Mouse (Mus musculus): ENCODE results near the gene Mab21l3. TPM values are rescaled to one million over a fixed set of nuclear protein-coding genes. Genes with fewer than 3 reads are reported as not detected.

The Mab21l3 gene
- polyA plus RNA-seq, 1 experiment from 2014 or later: 0.12 TPM

DNA sequence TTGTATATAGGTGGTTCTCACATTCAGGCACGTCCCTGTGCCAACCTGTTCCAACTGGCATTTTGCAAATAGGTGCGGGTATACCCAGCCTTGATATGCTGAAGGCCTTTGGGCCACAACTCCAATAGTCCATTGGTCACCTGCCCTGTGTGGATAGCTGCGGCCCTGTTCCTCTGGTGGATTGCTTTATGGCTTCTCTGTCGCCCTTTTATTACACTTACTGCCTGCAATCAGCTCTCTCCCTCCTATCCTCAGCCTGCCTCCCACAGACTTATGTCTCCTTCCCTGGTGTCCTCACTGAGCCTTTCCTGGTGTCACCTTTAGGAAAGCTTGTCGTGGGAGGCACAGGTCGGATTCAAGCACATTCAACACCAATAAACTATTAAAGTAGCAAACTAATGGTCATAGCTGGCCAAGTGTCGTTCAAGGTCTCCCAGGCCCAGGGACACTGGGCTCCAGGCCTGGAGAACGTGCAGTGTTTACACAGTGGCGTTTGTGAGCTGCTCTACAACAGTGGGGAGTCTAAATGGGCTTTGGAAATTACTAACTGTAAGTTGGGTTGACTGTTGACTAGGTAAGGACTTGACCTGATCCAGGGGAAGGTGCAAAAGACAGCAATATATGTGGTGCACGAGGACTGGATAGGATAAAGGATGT is 63.9 kb downstream of the Mab21l3 start:
- Histone ChIP-seq H3K4me3 (replicated peaks; ENCODE audit: low read length) (no peak overlapping the region), H3K4me2 (replicated peaks) (no peak overlapping the region), H3K27me3 (ENCODE audit: control insufficient read depth, insufficient read depth, low read length) (no peaks in the 10 kb centered on the region), H3K9ac (no peak overlapping the region), H3K4me1 (replicated peaks; ENCODE audit: control insufficient read depth, insufficient read depth, low read length) (0 out of 2 replicates have a peak, but pooled peaks cover 6% of the 10 kb centered on the region), H3K36me3 (replicated peaks; ENCODE audit: control insufficient read depth, insufficient read depth) (no peaks in the 10 kb centered on the region), H3K27ac (no peak overlapping the region), H3K9me3 (ENCODE audit: control insufficient read depth, low read length) (no peaks in the 10 kb centered on the region)
- ATAC-seq (ENCODE audit: low FRiP score): no peak
- 88% methylated on average over 10 of the region's 10 CpGs for WGBS
- DNase-seq (ENCODE audit: low spot score): no peak

DNA sequence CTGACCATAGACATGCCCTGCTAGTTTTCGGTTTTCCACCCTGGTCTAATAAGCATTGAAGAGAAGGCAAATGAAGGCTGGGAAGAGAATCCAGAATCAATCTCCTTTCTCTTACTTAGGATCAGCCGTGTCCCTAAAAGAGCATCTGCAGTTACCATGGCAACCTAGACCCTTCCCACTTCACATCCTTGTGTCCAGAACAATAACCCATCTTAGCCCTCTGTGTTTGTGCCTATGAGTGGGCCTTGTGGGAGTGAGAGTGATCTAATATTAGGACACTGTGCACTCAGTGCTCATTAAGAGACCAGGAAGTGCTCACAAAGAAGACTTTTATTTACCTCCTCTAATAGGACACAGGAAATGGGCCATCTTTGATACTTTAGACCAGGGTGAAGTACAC is 65.0 kb downstream of the Mab21l3 start:
- Histone ChIP-seq H3K4me2 (replicated peaks) (no peak overlapping the region), H3K4me1 (replicated peaks; ENCODE audit: control insufficient read depth, insufficient read depth, low read length) (0 out of 2 replicates have a peak, but pooled peaks cover 6% of the 10 kb centered on the region), H3K27me3 (ENCODE audit: control insufficient read depth, insufficient read depth, low read length) (no peaks in the 10 kb centered on the region), H3K36me3 (replicated peaks; ENCODE audit: control insufficient read depth, insufficient read depth) (no peaks in the 10 kb centered on the region), H3K4me3 (replicated peaks; ENCODE audit: low read length) (no peak overlapping the region), H3K9ac (no peak overlapping the region), H3K9me3 (ENCODE audit: control insufficient read depth, low read length) (no peaks in the 10 kb centered on the region), H3K27ac (no peak overlapping the region)
- WGBS: 32% methylated on average over 2 of the region's 2 CpGs
- no peak for DNase-seq (ENCODE audit: low spot score)
- ATAC-seq (ENCODE audit: low FRiP score): no peak

DNA sequence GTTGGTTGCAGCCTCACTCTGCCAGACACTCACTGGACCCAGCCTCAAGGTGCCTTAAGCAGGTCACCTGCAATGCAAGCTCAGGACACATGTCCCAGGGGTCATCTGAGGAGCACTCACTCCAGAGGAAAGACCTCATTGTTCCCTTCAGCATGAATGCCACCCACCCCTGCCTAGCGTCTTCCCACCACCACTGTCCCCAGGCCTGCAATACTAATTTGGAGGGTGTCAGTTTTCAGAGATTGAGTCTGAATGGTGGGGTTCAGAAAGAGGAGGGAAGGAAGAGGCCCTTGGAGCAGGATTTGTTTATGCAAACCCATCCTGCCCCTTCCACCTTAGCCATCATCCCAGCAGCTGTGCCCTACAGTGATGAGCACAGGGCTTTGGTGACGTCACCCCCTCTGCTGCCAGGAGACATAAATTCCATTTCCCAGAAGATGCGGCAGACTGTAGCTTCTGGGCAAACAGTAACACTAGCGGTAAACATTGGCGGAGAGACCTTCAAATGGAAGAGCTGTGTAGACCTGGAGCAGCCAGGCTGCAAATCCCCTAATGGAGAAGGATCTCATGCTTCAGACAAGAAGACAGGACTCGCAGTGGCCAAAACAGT is 67.8 kb downstream of the Mab21l3 start:
- ATAC-seq (ENCODE audit: low FRiP score) (0 out of 2 replicates have a peak, but pooled peaks have one; percentile 49), DNase-seq (ENCODE audit: low spot score) (no peak)
- 46% methylated on average over 6 of the region's 6 CpGs for WGBS

DNA sequence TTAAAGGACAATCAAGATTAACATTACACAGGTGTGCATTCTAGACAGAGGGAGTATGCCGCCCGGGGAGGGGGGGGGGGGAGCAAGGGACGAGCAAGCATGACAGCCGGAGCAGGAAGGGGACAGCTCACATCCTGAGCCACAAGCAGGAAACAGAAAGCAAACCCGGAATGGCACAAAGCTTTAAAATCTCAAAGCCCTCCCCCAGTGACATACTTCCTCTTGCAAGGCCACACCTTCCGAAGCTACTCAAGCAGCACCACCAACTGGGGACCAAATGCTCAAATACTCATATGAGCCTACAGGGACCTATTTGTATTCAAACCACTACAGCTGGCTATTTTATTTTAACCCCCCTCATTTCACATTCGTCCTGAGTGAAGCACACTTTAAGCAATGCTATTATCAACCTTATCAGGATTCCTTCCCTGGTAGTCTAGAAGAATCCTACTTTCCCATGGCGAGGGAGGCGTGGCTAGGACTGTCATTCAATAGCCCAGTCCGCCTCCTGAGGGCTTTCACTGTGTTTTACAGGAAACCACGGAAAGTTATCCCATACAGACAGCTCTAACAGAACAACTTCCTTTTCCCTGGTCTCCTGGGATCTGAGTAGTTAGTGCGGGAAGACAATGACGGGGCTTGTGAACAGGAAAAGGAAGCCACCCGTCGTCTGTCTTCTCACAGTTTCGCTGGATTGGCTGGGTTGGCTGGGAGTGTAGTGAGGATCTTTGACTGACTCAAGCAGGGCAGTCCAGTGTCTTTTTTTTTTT is 69.7 kb downstream of the Mab21l3 start:
- 61% methylated on average over 16 of the region's 16 CpGs for WGBS
- Histone ChIP-seq H3K9me3 (ENCODE audit: control insufficient read depth, low read length) (no peaks in the 10 kb centered on the region), H3K27ac (no peak overlapping the region), H3K4me1 (replicated peaks; ENCODE audit: control insufficient read depth, insufficient read depth, low read length) (0 out of 2 replicates have a peak, but pooled peaks cover 6% of the 10 kb centered on the region), H3K4me2 (replicated peaks) (no peak overlapping the region), H3K36me3 (replicated peaks; ENCODE audit: control insufficient read depth, insufficient read depth) (no peaks in the 10 kb centered on the region), H3K4me3 (replicated peaks; ENCODE audit: low read length) (no peak overlapping the region), H3K27me3 (ENCODE audit: control insufficient read depth, insufficient read depth, low read length) (no peaks in the 10 kb centered on the region), H3K9ac (no peak overlapping the region)
- DNase-seq (ENCODE audit: low spot score): no peak
- ATAC-seq (ENCODE audit: low FRiP score): no peak

More for the DNA sequence above, 67.8 kb downstream of the Mab21l3 start:
- no peaks in the 10 kb centered on the region for H3K36me3 ChIP-seq (replicated peaks; ENCODE audit: control insufficient read depth, insufficient read depth)
- H3K4me3 ChIP-seq (replicated peaks; ENCODE audit: low read length): no peak overlapping the region
- 0 out of 2 replicates have a peak, but pooled peaks cover 6% of the 10 kb centered on the region for H3K4me1 ChIP-seq (replicated peaks; ENCODE audit: control insufficient read depth, insufficient read depth, low read length)
- H3K9ac ChIP-seq: no peak overlapping the region
- H3K9me3 ChIP-seq (ENCODE audit: control insufficient read depth, low read length): no peaks in the 10 kb centered on the region
- H3K27ac ChIP-seq: no peak overlapping the region
- H3K27me3 ChIP-seq (ENCODE audit: control insufficient read depth, insufficient read depth, low read length): no peaks in the 10 kb centered on the region
- no peak overlapping the region for H3K4me2 ChIP-seq (replicated peaks)

DNA sequence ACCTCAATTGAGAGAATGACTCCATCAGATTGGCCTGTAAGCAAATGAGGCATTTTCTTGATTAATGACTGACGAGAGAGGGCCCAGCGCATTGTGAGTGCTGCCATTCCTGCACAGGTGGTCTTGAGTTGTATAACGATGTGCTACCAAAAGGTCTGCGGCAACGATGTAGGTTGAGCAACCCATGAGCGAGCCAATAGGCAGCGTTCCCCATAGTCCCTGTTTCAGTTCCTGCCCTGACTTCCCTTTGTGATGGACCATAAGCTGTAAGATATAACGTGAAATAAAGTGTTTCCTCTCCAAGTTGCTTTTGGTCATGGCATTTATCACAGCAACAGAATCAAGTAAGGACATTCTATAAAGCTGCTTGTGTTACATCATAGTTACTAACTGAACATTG is 73.0 kb downstream of the Mab21l3 start:
- WGBS: 92% methylated on average over 8 of the region's 8 CpGs
- no peak overlapping the region for H3K9ac ChIP-seq

DNA sequence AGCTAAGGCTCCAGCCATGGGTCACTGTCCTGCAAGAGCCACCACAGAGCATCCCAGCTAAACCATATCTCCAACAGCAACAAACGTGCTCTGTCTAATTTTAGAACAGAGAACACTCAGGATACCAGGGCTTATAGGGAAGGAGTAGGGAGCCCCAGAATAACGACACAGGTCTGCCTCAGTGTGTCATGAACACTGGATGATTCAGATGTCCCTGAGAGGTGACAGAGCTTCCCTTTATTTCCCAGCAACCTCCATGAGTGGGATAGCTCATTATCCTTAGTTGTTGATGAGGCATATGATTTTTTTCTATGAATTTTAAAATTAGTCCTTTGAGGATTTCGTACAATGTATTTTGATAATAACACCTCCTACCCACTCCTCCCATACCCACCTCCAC is 78.2 kb downstream of the Mab21l3 start:
- Histone ChIP-seq H3K4me3 (replicated peaks; ENCODE audit: low read length) (no peak overlapping the region), H3K27me3 (ENCODE audit: control insufficient read depth, insufficient read depth, low read length) (no peaks in the 10 kb centered on the region), H3K9me3 (ENCODE audit: control insufficient read depth, low read length) (peaks cover 11% of the 10 kb centered on the region), H3K4me1 (replicated peaks; ENCODE audit: control insufficient read depth, insufficient read depth, low read length) (no peaks in the 10 kb centered on the region), H3K4me2 (replicated peaks) (no peak overlapping the region), H3K9ac (no peak overlapping the region), H3K27ac (no peak overlapping the region), H3K36me3 (replicated peaks; ENCODE audit: control insufficient read depth, insufficient read depth) (no peaks in the 10 kb centered on the region)
- 78% methylated on average over 3 of the region's 3 CpGs for WGBS
- DNase-seq (ENCODE audit: low spot score) (no peak), ATAC-seq (ENCODE audit: low FRiP score) (no peak)

More for the DNA sequence above, 73.0 kb downstream of the Mab21l3 start:
- Histone ChIP-seq H3K9me3 (ENCODE audit: control insufficient read depth, low read length) (no peaks in the 10 kb centered on the region), H3K36me3 (replicated peaks; ENCODE audit: control insufficient read depth, insufficient read depth) (no peaks in the 10 kb centered on the region), H3K4me2 (replicated peaks) (no peak overlapping the region), H3K4me3 (replicated peaks; ENCODE audit: low read length) (no peak overlapping the region), H3K4me1 (replicated peaks; ENCODE audit: control insufficient read depth, insufficient read depth, low read length) (no peaks in the 10 kb centered on the region), H3K27me3 (ENCODE audit: control insufficient read depth, insufficient read depth, low read length) (no peaks in the 10 kb centered on the region), H3K27ac (no peak overlapping the region)
- ATAC-seq (ENCODE audit: low FRiP score): no peak
- no peak for DNase-seq (ENCODE audit: low spot score)

DNA sequence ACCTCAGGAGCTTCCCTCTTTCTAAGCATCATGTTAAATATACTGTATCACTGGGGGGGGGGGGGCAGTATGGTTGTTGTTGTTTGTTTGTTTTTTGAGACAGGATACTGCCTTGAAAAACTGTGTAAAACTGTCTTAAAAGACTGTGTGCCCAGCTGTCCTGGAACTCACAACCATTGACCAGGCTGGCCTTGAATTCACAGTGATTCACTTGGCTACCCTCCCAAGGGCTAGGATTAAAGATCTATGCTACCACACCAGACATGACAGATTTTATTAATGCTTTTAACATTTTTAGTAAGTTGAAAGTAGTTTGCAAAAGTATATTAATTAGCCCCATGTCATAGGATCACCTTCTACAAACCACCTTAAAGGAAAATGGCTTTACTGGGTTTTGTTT is 85.2 kb downstream of the Mab21l3 start:
- H3K4me3 ChIP-seq (replicated peaks; ENCODE audit: low read length): no peak overlapping the region
- no peaks in the 10 kb centered on the region for H3K36me3 ChIP-seq (replicated peaks; ENCODE audit: control insufficient read depth, insufficient read depth)
- DNase-seq (ENCODE audit: low spot score) (no peak), ATAC-seq (ENCODE audit: low FRiP score) (no peak)
- no peaks in the 10 kb centered on the region for H3K27me3 ChIP-seq (ENCODE audit: control insufficient read depth, insufficient read depth, low read length)
- H3K27ac ChIP-seq: no peak overlapping the region
- H3K4me1 ChIP-seq (replicated peaks; ENCODE audit: control insufficient read depth, insufficient read depth, low read length): no peaks in the 10 kb centered on the region
- no peak overlapping the region for H3K9ac ChIP-seq
- peaks cover 6% of the 10 kb centered on the region for H3K9me3 ChIP-seq (ENCODE audit: control insufficient read depth, low read length)
- H3K4me2 ChIP-seq (replicated peaks): no peak overlapping the region

Other genes starting within 250 kb of the Mab21l3 start
- gene Atp1a1, start 244.3 kb downstream of the Mab21l3 start, polyA plus RNA-seq (2014; fragmentation: Nextera tagmentation; extraction: Ambion mirVana): 105 and 112 TPM in 2 replicates
- gene Slc22a15, start 75.5 kb upstream of the Mab21l3 start, polyA plus RNA-seq (2014; fragmentation: Nextera tagmentation; extraction: Ambion mirVana): 6.1 and 6.4 TPM in 2 replicates
- gene Nhlh2, start 161.1 kb upstream of the Mab21l3 start, polyA plus RNA-seq (2014; fragmentation: Nextera tagmentation; extraction: Ambion mirVana): 27.2 and 29.4 TPM in 2 replicates
- gene Casq2, start 237.5 kb upstream of the Mab21l3 start, polyA plus RNA-seq (2014; fragmentation: Nextera tagmentation; extraction: Ambion mirVana): 0.16 and 0.32 TPM in 2 replicates